Mouse (Mus musculus) embryonic fibroblast, embryonic 13.5 days (primary cell): ENCODE measurements around the gene Cep55. TPM values are rescaled to one million over a fixed set of nuclear protein-coding genes. Genes with fewer than 3 reads are reported as not detected.

Experiments used
- H3K27ac ChIP-seq: 2 replicates; pipeline ENCODE4 v1.5.1; 2012; ENCODE audit warnings: low read length, control low read depth, inconsistent platforms; ENCODE audit not compliant: insufficient read depth
- H3K4me1 ChIP-seq: 2 replicates; pipeline ENCODE4 v1.6.1; 2011; ENCODE audit warnings: low read length; ENCODE audit not compliant: control insufficient read depth, insufficient read depth
- H3K4me3 ChIP-seq: 2 replicates; pipeline ENCODE4 v1.5.1; 2011; ENCODE audit warnings: mild to moderate bottlenecking, control low read depth, low read length; ENCODE audit not compliant: insufficient read depth
- CTCF ChIP-seq: IDR thresholded peaks from 2 replicates; pipeline ENCODE4 v1.5.1; 2011; ENCODE audit warnings: mild to moderate bottlenecking, control low read depth, low read length, moderate library complexity, borderline replicate concordance; ENCODE audit not compliant: insufficient read depth
- POLR2A ChIP-seq: IDR thresholded peaks from 2 replicates; pipeline ENCODE4 v1.6.1; 2011; ENCODE audit warnings: low read depth, mild to moderate bottlenecking, control low read depth, low read length, moderate library complexity
- polyA plus RNA-seq: library from polyadenylated mRNA; stranded (reverse); fragments of >200 nt; gene quantifications from 2 replicates; pipeline ENCODE4 v1.2.4, GENCODE M21; 2011; ENCODE audit warnings: low read depth; ENCODE audit not compliant: missing spikeins, insufficient read length

Gene Cep55
- polyA plus RNA-seq, 1 experiment = 24.0 TPM

GRCm38 (mm10) chr19:38123921-38124320, 69.1 kb downstream of the Cep55 start:
- Histone ChIP-seq H3K4me1 (no peaks in the 10 kb centered on the region), H3K4me3 (peak overlapping the region; percentile 22), H3K27ac (no peak overlapping the region)
- TF ChIP-seq CTCF (no peak), POLR2A (no peak)

Other genes starting within 250 kb of the Cep55 start
- gene Myof, start 11.4 kb upstream of the Cep55 start, polyA plus RNA-seq = 228 and 282 TPM in 2 replicates
- gene Ffar4, start 42.1 kb downstream of the Cep55 start, polyA plus RNA-seq = not detected in 2 replicates
- gene Rbp4, start 70.3 kb downstream of the Cep55 start, polyA plus RNA-seq = 0.76 and 1.3 TPM in 2 replicates
- gene Pde6c, start 77.8 kb downstream of the Cep55 start, polyA plus RNA-seq = not detected in 2 replicates
- gene Fra10ac1, start 169.1 kb downstream of the Cep55 start, polyA plus RNA-seq = 19.3 and 21.2 TPM in 2 replicates
- gene Lgi1, start 209.5 kb downstream of the Cep55 start, polyA plus RNA-seq = 0.16 TPM in 1 of 2 replicates, not detected in the other